Mouse (Mus musculus): ENCODE data around the gene Fabp7.

Fabp7 gene

GRCm38 (mm10) chr10:57784876-57785150 is at the start of gene Fabp7:
Gene Fabp7 (plus strand): TSS chr10:57784881.
- DNase-seq (ENCODE audit: extremely low spot score, low read depth, low spot score): no peak

- DNase-seq (ENCODE audit: extremely low spot score, low read depth, low spot score): no peak
Observed at GRCm38 (mm10) chr10:57740733-57741132, 43.9 kb upstream of the Fabp7 start.

GRCm38 (mm10) chr10:57741351-57741750 is 43.3 kb upstream of the Fabp7 start:
- no peak for DNase-seq (ENCODE audit: extremely low spot score, low read depth, low spot score)

- DNase-seq (ENCODE audit: extremely low spot score, low read depth, low spot score): no peak
Observed at GRCm38 (mm10) chr10:57743045-57743444, 41.6 kb upstream of the Fabp7 start.

GRCm38 (mm10) chr10:57743606-57744016 is 41.1 kb upstream of the Fabp7 start:
- DNase-seq (ENCODE audit: extremely low spot score, low read depth, low spot score): peak; percentile 52

GRCm38 (mm10) chr10:57744128-57744765 is 40.4 kb upstream of the Fabp7 start:
- DNase-seq (ENCODE audit: extremely low spot score, low read depth, low spot score): no peak

- DNase-seq (ENCODE audit: extremely low spot score, low read depth, low spot score): no peak
Observed at GRCm38 (mm10) chr10:57745452-57745851, 39.2 kb upstream of the Fabp7 start.

- DNase-seq (ENCODE audit: extremely low spot score, low read depth, low spot score): no peak
Observed at GRCm38 (mm10) chr10:57747127-57747526, 37.6 kb upstream of the Fabp7 start.

- no peak for DNase-seq (ENCODE audit: extremely low spot score, low read depth, low spot score)
Observed at GRCm38 (mm10) chr10:57753343-57753742, 31.3 kb upstream of the Fabp7 start.

- DNase-seq (ENCODE audit: extremely low spot score, low read depth, low spot score): no peak
Observed at GRCm38 (mm10) chr10:57755201-57755736, 29.4 kb upstream of the Fabp7 start.

- DNase-seq (ENCODE audit: extremely low spot score, low read depth, low spot score): no peak
Observed at GRCm38 (mm10) chr10:57758999-57759398, 25.7 kb upstream of the Fabp7 start.

- no peak for DNase-seq (ENCODE audit: extremely low spot score, low read depth, low spot score)
Observed at GRCm38 (mm10) chr10:57760694-57761093, 24.0 kb upstream of the Fabp7 start.

GRCm38 (mm10) chr10:57763044-57763443 is 21.6 kb upstream of the Fabp7 start:
- DNase-seq (ENCODE audit: extremely low spot score, low read depth, low spot score): no peak

- no peak for DNase-seq (ENCODE audit: extremely low spot score, low read depth, low spot score)
Observed at GRCm38 (mm10) chr10:57783289-57784130, 1.2 kb upstream of the Fabp7 start.

- no peak for DNase-seq (ENCODE audit: extremely low spot score, low read depth, low spot score)
Observed at GRCm38 (mm10) chr10:57784131-57784875, 378 bp upstream of the Fabp7 start.

GRCm38 (mm10) chr10:57785552-57785951 is 871 bp downstream of the Fabp7 start:
- no peak for DNase-seq (ENCODE audit: extremely low spot score, low read depth, low spot score)

GRCm38 (mm10) chr10:57792957-57793356 is 8.3 kb downstream of the Fabp7 start:
- no peak for DNase-seq (ENCODE audit: extremely low spot score, low read depth, low spot score)

GRCm38 (mm10) chr10:57794018-57794417 is 9.3 kb downstream of the Fabp7 start, which contains the start of gene Smpdl3a:
Gene Smpdl3a (plus strand): TSS chr10:57794335.
- DNase-seq (ENCODE audit: extremely low spot score, low read depth, low spot score): no peak

- DNase-seq (ENCODE audit: extremely low spot score, low read depth, low spot score): no peak
Observed at GRCm38 (mm10) chr10:57794491-57795461, 10.1 kb downstream of the Fabp7 start.

- DNase-seq (ENCODE audit: extremely low spot score, low read depth, low spot score): no peak
Observed at GRCm38 (mm10) chr10:57795542-57795941, 10.9 kb downstream of the Fabp7 start.
